In genomic region chr4:98924071-98924905, GRCm38 (mm10) we compare ENCODE assay signal across 8 mouse cellular contexts. TPM values are rescaled to one million over a fixed set of nuclear protein-coding genes. Genes with fewer than 3 reads are reported as not detected.
DNase-seq lines count a peak whose midpoint lies in the region; ATAC-seq and TF ChIP-seq lines count a peak whose summit lies in the region.

No protein-coding gene starts in this region.

- DNase-seq in left cerebral cortex, adult 2 months (ENCODE audit: extremely low spot score in 1 of 2, low spot score in 2 of 2), result no peak
- DNase-seq in left cerebral cortex, postnatal 4 days, result no peak
- peak; percentile 60 for DNase-seq in adipocyte (ENCODE audit: low spot score)
- peak; percentile 33 for DNase-seq in embryonic facial prominence, embryonic 11.5 days (ENCODE audit: low spot score)
- DNase-seq in frontal cortex, postnatal 25 days (ENCODE audit: low spot score in 2 of 2), result no peak

- 0 out of 2 replicates have a peak, but pooled peaks cover 2% of the 10 kb centered on the region for H3K4me1 ChIP-seq in embryonic facial prominence, embryonic 11.5 days (ENCODE audit: control insufficient read depth, insufficient read depth, low read length)
- H3K4me1 ChIP-seq in hindbrain, embryonic 15.5 days (replicated peaks), result peaks cover 22% of the 10 kb centered on the region
- peaks cover 26% of the 10 kb centered on the region for H3K4me1 ChIP-seq in liver, embryonic 15.5 days (replicated peaks)
- H3K4me1 ChIP-seq in small intestine, adult 2 months (ENCODE audit: control insufficient read depth, insufficient read depth, insufficient read length, low read length), result no peaks in the 10 kb centered on the region

- peak overlapping the region; percentile 62 for H3K4me2 ChIP-seq in embryonic facial prominence, embryonic 11.5 days (ENCODE audit: low read depth, low read length)
- peak overlapping the region; percentile 87 for H3K4me2 ChIP-seq in hindbrain, embryonic 15.5 days
- peak overlapping the region; percentile 87 for H3K4me2 ChIP-seq in liver, embryonic 15.5 days

- no peaks in the 10 kb centered on the region for H3K36me3 ChIP-seq in embryonic facial prominence, embryonic 11.5 days (replicated peaks; ENCODE audit: control insufficient read depth, insufficient read depth, low read depth, low read length)
- H3K36me3 ChIP-seq in hindbrain, embryonic 15.5 days, result no peaks in the 10 kb centered on the region
- peaks cover 14% of the 10 kb centered on the region for H3K36me3 ChIP-seq in liver, embryonic 15.5 days (replicated peaks)
- peaks cover 2% of the 10 kb centered on the region for H3K36me3 ChIP-seq in small intestine, adult 2 months (ENCODE audit: control insufficient read depth, insufficient read depth, low read length)

- WGBS in embryonic facial prominence, embryonic 11.5 days, result 0% methylated on average over 58 of the region's 66 CpGs
- under 1% methylated on average over 64 of the region's 66 CpGs for WGBS in hindbrain, embryonic 15.5 days
- under 1% methylated on average over 66 of the region's 66 CpGs for WGBS in liver, embryonic 15.5 days (ENCODE audit: insufficient replicate concordance)
- WGBS in small intestine, adult 2 months, result under 1% methylated on average over 65 of the region's 66 CpGs

- no peaks in the 10 kb centered on the region for H3K27me3 ChIP-seq in embryonic facial prominence, embryonic 11.5 days (ENCODE audit: control insufficient read depth, insufficient read depth, low read length)
- H3K27me3 ChIP-seq in hindbrain, embryonic 15.5 days, result no peaks in the 10 kb centered on the region
- no peaks in the 10 kb centered on the region for H3K27me3 ChIP-seq in liver, embryonic 15.5 days
- H3K27me3 ChIP-seq in small intestine, adult 2 months (ENCODE audit: control insufficient read depth, insufficient read depth, low read length), result no peaks in the 10 kb centered on the region

- TF ChIP-seq POLR2A in small intestine, adult 2 months (IDR thresholded peaks at IDR 0.05; ENCODE audit: low read depth, low read length), result no peak

- peak overlapping the region; percentile 93 for H3K4me3 ChIP-seq in left cerebral cortex, adult 2 months
- peak overlapping the region; percentile 99 for H3K4me3 ChIP-seq in embryonic facial prominence, embryonic 11.5 days (ENCODE audit: low read depth, low read length)
- H3K4me3 ChIP-seq in hindbrain, embryonic 15.5 days, result peak overlapping the region; percentile 93
- H3K4me3 ChIP-seq in liver, embryonic 15.5 days (replicated peaks), result peak overlapping the region; percentile 99
- peak overlapping the region; percentile 86 for H3K4me3 ChIP-seq in small intestine, adult 2 months (ENCODE audit: low read depth, low read length)

- H3K9me3 ChIP-seq in embryonic facial prominence, embryonic 11.5 days (replicated peaks; ENCODE audit: control insufficient read depth, low read length), result no peaks in the 10 kb centered on the region
- no peaks in the 10 kb centered on the region for H3K9me3 ChIP-seq in hindbrain, embryonic 15.5 days
- no peaks in the 10 kb centered on the region for H3K9me3 ChIP-seq in liver, embryonic 15.5 days (replicated peaks)

- intact Hi-C loops in left cerebral cortex, adult 2 months (cut with DNase I), result loop anchor here (5.0 kb wide), 1 partner anchor 268 kb away; the partner anchor contains the start of gene Atg4c
- intact Hi-C loops in left cerebral cortex, postnatal 4 days (cut with DNase I), result no loop called here

- peak overlapping the region; percentile 95 for H3K9ac ChIP-seq in embryonic facial prominence, embryonic 11.5 days (replicated peaks; ENCODE audit: low read length)
- H3K9ac ChIP-seq in hindbrain, embryonic 15.5 days, result peak overlapping the region; percentile 74
- peak overlapping the region; percentile 99 for H3K9ac ChIP-seq in liver, embryonic 15.5 days

- no peak for TF ChIP-seq CTCF in left cerebral cortex, adult 2 months (IDR thresholded peaks at IDR 0.05)
- TF ChIP-seq CTCF in small intestine, adult 2 months (IDR thresholded peaks at IDR 0.05; ENCODE audit: extremely low read depth, insufficient read length, insufficient replicate concordance, low read depth, low read length), result no peak

- H3K27ac ChIP-seq in left cerebral cortex, adult 2 months, result peak overlapping the region; percentile 100
- H3K27ac ChIP-seq in embryonic facial prominence, embryonic 11.5 days (replicated peaks; ENCODE audit: low read depth, low read length), result peak overlapping the region; percentile 100
- H3K27ac ChIP-seq in hindbrain, embryonic 15.5 days (replicated peaks), result peak overlapping the region; percentile 98
- H3K27ac ChIP-seq in liver, embryonic 15.5 days (replicated peaks), result peak overlapping the region; percentile 99
- H3K27ac ChIP-seq in small intestine, adult 2 months (ENCODE audit: insufficient read depth, low read depth, low read length), result peak overlapping the region; percentile 100

- ATAC-seq in embryonic facial prominence, embryonic 11.5 days (replicated peaks; ENCODE audit: insufficient number of reproducible peaks, low FRiP score, low TSS enrichment, low read depth), result peak; percentile 20
- ATAC-seq in hindbrain, embryonic 15.5 days (ENCODE audit: low FRiP score, low read depth), result peak; percentile 20; the same call in 1 of the 2 replicates
- peak; percentile 2 for ATAC-seq in liver, embryonic 15.5 days (ENCODE audit: insufficient read depth)

RNA-seq across cellular contexts. Expression of gene Usp1, which starts 0.7 kb away (rescaled TPM):
- total RNA-seq in left cerebral cortex, adult 2 months (2021), result 10 to 100 TPM; 21.3 to 21.5 TPM
- 10 to 100 TPM; 21.4 to 23.8 TPM for total RNA-seq in left cerebral cortex, postnatal 4 days (2021)
- polyA plus RNA-seq in embryonic facial prominence, embryonic 11.5 days (2014; fragmentation: Nextera tagmentation; extraction: Ambion mirVana), result 135 and 138 TPM in 2 replicates
- polyA plus RNA-seq in hindbrain, embryonic 15.5 days (2015; fragmentation: Nextera tagmentation; extraction: Ambion mirVana), result 33.2 and 40.3 TPM in 2 replicates
- 57.9 and 61.3 TPM in 2 replicates for polyA plus RNA-seq in liver, embryonic 15.5 days (2015; fragmentation: Nextera tagmentation; extraction: Ambion mirVana)
- polyA plus RNA-seq in small intestine, adult 2 months (2012; rRNA removed), result 74.6 and 146 TPM in 2 replicates

Comparison
In these comparisons a context has a peak if more than half of its experiments do, and no peak if none do; other contexts are left out.
1. DNase-seq: peak in adipocyte (single experiment) and embryonic facial prominence, embryonic 11.5 days (single experiment); none in left cerebral cortex, adult 2 months (0 of 2), left cerebral cortex, postnatal 4 days (single experiment) and frontal cortex, postnatal 25 days (0 of 2).
2. Peak in every context shown above with its lines, with median percentiles within 50 percentile points of each other: H3K27ac ChIP-seq, H3K4me3 ChIP-seq, ATAC-seq, H3K4me2 ChIP-seq and H3K9ac ChIP-seq.